Mouse (Mus musculus): ENCODE data around the gene Gnao1. TPM values are rescaled to one million over a fixed set of nuclear protein-coding genes. Genes with fewer than 3 reads are reported as not detected.
A peak's percentile ranks its signal among the peaks of the same experiment; 100 is the strongest.

Gnao1 gene
- 174 and 187 TPM in 2 replicates for polyA plus RNA-seq (2015; fragmentation: Nextera tagmentation; extraction: Ambion mirVana)

GRCm38 (mm10) chr8:93809686-93810027 lies at the start of gene Gnao1:
TSS of gene Gnao1 (plus strand) at chr8:93809966.
- Histone ChIP-seq H3K27me3 (replicated peaks; ENCODE audit: control insufficient read depth, insufficient read depth, low read length) (no peaks in the 10 kb centered on the region), H3K36me3 (ENCODE audit: control insufficient read depth, insufficient read depth) (no peaks in the 10 kb centered on the region), H3K27ac (ENCODE audit: low read length) (peak within 1 kb of the TSS; percentile 98), H3K9ac (replicated peaks; ENCODE audit: low read depth, low read length) (peak within 1 kb of the TSS; percentile 95), H3K4me3 (replicated peaks; ENCODE audit: low read length) (peak within 1 kb of the TSS; percentile 93), H3K4me2 (ENCODE audit: low read length) (peak within 1 kb of the TSS; percentile 89), H3K4me1 (replicated peaks; ENCODE audit: control insufficient read depth, insufficient read depth, low read length) (peaks cover 16% of the 10 kb centered on the region), H3K9me3 (ENCODE audit: control insufficient read depth, low read length) (no peaks in the 10 kb centered on the region)
- ATAC-seq, result no peak
- 10% methylated on average over 9 of the region's 9 CpGs for WGBS

- no peak overlapping the region for H3K27ac ChIP-seq (ENCODE audit: low read length)
- H3K36me3 ChIP-seq (ENCODE audit: control insufficient read depth, insufficient read depth), result no peaks in the 10 kb centered on the region
- H3K4me2 ChIP-seq (ENCODE audit: low read length), result no peak overlapping the region
- no peak for ATAC-seq
- H3K27me3 ChIP-seq (replicated peaks; ENCODE audit: control insufficient read depth, insufficient read depth, low read length), result no peaks in the 10 kb centered on the region
- 58% methylated on average over 3 of the region's 3 CpGs for WGBS
- no peak overlapping the region for H3K4me3 ChIP-seq (replicated peaks; ENCODE audit: low read length)
- no peaks in the 10 kb centered on the region for H3K9me3 ChIP-seq (ENCODE audit: control insufficient read depth, low read length)
- no peaks in the 10 kb centered on the region for H3K4me1 ChIP-seq (replicated peaks; ENCODE audit: control insufficient read depth, insufficient read depth, low read length)
- no peak overlapping the region for H3K9ac ChIP-seq (replicated peaks; ENCODE audit: low read depth, low read length)
Observed at GRCm38 (mm10) chr8:93777605-93778004, 32.2 kb upstream of the Gnao1 start.

DNA sequence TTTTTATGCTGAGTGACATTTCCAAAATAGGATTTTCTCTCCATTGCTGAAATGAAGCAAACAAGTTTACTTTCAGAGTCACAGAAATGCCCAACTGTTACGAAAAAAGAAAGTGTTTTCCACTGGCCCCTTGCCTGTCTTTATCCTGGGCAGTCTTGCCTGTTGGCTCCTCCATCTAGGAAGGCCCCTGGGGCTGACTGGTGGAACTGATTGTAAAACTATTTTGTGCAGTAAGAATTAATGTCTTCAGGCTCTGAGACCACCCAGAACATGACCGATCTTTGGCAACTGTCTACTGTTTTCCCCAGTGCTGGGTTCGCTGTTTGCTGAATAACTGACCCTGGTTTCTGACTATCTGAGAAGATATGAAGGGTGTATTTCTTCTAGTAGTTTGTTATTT lies 540 bp upstream of the Gnao1 start:
- no peaks in the 10 kb centered on the region for H3K36me3 ChIP-seq (ENCODE audit: control insufficient read depth, insufficient read depth)
- H3K4me2 ChIP-seq (ENCODE audit: low read length), result no peak overlapping the region
- no peak overlapping the region for H3K27ac ChIP-seq (ENCODE audit: low read length)
- no peaks in the 10 kb centered on the region for H3K9me3 ChIP-seq (ENCODE audit: control insufficient read depth, low read length)
- peaks cover 12% of the 10 kb centered on the region for H3K4me1 ChIP-seq (replicated peaks; ENCODE audit: control insufficient read depth, insufficient read depth, low read length)
- H3K27me3 ChIP-seq (replicated peaks; ENCODE audit: control insufficient read depth, insufficient read depth, low read length), result no peaks in the 10 kb centered on the region
- ATAC-seq, result no peak
- no peak overlapping the region for H3K4me3 ChIP-seq (replicated peaks; ENCODE audit: low read length)
- WGBS, result 63% methylated on average over 3 of the region's 3 CpGs
- no peak overlapping the region for H3K9ac ChIP-seq (replicated peaks; ENCODE audit: low read depth, low read length)

GRCm38 (mm10) chr8:93810028-93810858 lies 477 bp downstream of the Gnao1 start:
- WGBS, result under 1% methylated on average over 44 of the region's 116 CpGs
- peaks cover 21% of the 10 kb centered on the region for H3K4me1 ChIP-seq (replicated peaks; ENCODE audit: control insufficient read depth, insufficient read depth, low read length)
- ATAC-seq, result peak; percentile 81
- H3K4me2 ChIP-seq (ENCODE audit: low read length), result peak overlapping the region; percentile 89
- H3K9me3 ChIP-seq (ENCODE audit: control insufficient read depth, low read length), result no peaks in the 10 kb centered on the region
- no peaks in the 10 kb centered on the region for H3K27me3 ChIP-seq (replicated peaks; ENCODE audit: control insufficient read depth, insufficient read depth, low read length)
- peak overlapping the region; percentile 95 for H3K9ac ChIP-seq (replicated peaks; ENCODE audit: low read depth, low read length)
- peak overlapping the region; percentile 93 for H3K4me3 ChIP-seq (replicated peaks; ENCODE audit: low read length)
- no peaks in the 10 kb centered on the region for H3K36me3 ChIP-seq (ENCODE audit: control insufficient read depth, insufficient read depth)
- H3K27ac ChIP-seq (ENCODE audit: low read length), result peak overlapping the region; percentile 98

- peak overlapping the region; percentile 98 for H3K27ac ChIP-seq (ENCODE audit: low read length)
- peak overlapping the region; percentile 89 for H3K4me2 ChIP-seq (ENCODE audit: low read length)
- H3K9me3 ChIP-seq (ENCODE audit: control insufficient read depth, low read length), result no peaks in the 10 kb centered on the region
- H3K4me1 ChIP-seq (replicated peaks; ENCODE audit: control insufficient read depth, insufficient read depth, low read length), result peaks cover 28% of the 10 kb centered on the region
- peak; percentile 20 for ATAC-seq
- H3K27me3 ChIP-seq (replicated peaks; ENCODE audit: control insufficient read depth, insufficient read depth, low read length), result no peaks in the 10 kb centered on the region
- under 1% methylated on average over 45 of the region's 53 CpGs for WGBS
- no peaks in the 10 kb centered on the region for H3K36me3 ChIP-seq (ENCODE audit: control insufficient read depth, insufficient read depth)
- peak overlapping the region; percentile 93 for H3K4me3 ChIP-seq (replicated peaks; ENCODE audit: low read length)
- H3K9ac ChIP-seq (replicated peaks; ENCODE audit: low read depth, low read length), result peak overlapping the region; percentile 95
Observed at GRCm38 (mm10) chr8:93810859-93811602, 1.3 kb downstream of the Gnao1 start.

GRCm38 (mm10) chr8:93811719-93812475 lies 2.1 kb downstream of the Gnao1 start:
- Histone ChIP-seq H3K9ac (replicated peaks; ENCODE audit: low read depth, low read length) (peak overlapping the region; percentile 95), H3K27me3 (replicated peaks; ENCODE audit: control insufficient read depth, insufficient read depth, low read length) (no peaks in the 10 kb centered on the region), H3K36me3 (ENCODE audit: control insufficient read depth, insufficient read depth) (no peaks in the 10 kb centered on the region), H3K9me3 (ENCODE audit: control insufficient read depth, low read length) (no peaks in the 10 kb centered on the region), H3K4me3 (replicated peaks; ENCODE audit: low read length) (peak overlapping the region; percentile 93), H3K4me1 (replicated peaks; ENCODE audit: control insufficient read depth, insufficient read depth, low read length) (peaks cover 35% of the 10 kb centered on the region), H3K4me2 (ENCODE audit: low read length) (peak overlapping the region; percentile 89), H3K27ac (ENCODE audit: low read length) (peak overlapping the region; percentile 98)
- WGBS, result 2% methylated on average over 20 of the region's 20 CpGs
- no peak for ATAC-seq

DNA sequence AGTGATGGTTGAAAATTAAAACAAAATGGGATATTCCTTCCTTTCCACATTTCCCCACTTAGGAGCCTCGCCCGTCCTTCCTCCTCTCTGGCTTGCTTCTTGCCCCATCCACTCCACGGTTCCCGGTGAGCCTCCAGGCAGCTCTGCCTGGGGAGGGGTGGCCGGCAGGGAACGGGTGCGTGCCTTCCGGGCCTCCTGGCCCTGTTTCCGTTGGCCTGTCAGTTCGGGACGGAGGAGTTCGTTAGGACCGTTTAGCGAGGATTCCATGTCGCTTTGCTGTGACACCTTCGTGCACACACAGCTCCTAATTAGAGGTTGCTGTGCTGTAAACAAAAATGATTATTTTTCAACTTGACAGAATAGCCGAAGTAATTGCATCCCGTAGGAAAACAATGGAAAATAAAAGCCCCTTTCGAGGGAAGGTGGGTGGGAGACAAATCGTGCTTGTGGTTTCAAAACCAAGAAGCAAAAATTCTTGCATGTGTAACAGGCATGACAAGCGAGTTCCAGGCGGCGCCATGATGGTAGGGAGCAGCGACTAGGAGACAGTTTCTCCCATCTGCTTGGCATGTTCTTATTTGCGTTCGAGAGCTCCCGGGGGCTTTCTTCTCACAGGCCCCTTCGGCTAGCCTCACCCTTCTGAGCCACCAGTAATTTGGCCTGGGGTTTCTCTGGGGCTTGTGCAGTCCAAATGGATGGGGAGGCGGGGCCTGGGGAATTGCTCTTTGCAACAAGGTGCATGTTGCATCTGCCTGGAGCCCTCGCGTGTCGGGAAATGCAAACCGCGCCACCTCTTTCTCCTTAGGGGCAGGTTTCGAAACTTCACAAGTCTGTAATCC lies 3.0 kb downstream of the Gnao1 start:
- Histone ChIP-seq H3K36me3 (ENCODE audit: control insufficient read depth, insufficient read depth) (no peaks in the 10 kb centered on the region), H3K4me1 (replicated peaks; ENCODE audit: control insufficient read depth, insufficient read depth, low read length) (peaks cover 35% of the 10 kb centered on the region), H3K27me3 (replicated peaks; ENCODE audit: control insufficient read depth, insufficient read depth, low read length) (no peaks in the 10 kb centered on the region), H3K4me3 (replicated peaks; ENCODE audit: low read length) (peak overlapping the region; percentile 93), H3K9ac (replicated peaks; ENCODE audit: low read depth, low read length) (peak overlapping the region; percentile 95), H3K9me3 (ENCODE audit: control insufficient read depth, low read length) (no peaks in the 10 kb centered on the region), H3K4me2 (ENCODE audit: low read length) (peak overlapping the region; percentile 89), H3K27ac (ENCODE audit: low read length) (peak overlapping the region; percentile 98)
- 2% methylated on average over 35 of the region's 35 CpGs for WGBS
- ATAC-seq, result peak; percentile 7; the same call in 1 of the 2 replicates

DNA sequence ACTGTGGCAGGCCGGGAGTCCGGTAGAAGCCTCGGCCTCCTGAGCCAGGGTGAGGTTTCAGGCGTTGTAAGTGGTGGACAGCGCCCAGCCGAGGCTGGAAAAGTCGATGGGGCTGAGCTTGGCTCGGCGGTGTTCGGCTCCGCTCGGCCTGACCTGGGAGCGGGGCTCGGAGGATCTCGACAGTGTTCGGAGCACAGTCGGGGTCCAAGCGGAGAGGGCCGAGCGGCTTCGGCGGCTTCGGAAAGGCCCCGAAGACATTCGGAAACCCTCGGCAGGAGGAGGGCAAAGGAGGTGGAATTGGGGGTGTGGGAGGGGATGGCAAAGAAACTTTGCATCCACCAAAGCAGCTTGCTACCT lies 3.6 kb downstream of the Gnao1 start:
- Histone ChIP-seq H3K27ac (ENCODE audit: low read length) (peak overlapping the region; percentile 98), H3K9me3 (ENCODE audit: control insufficient read depth, low read length) (no peaks in the 10 kb centered on the region), H3K36me3 (ENCODE audit: control insufficient read depth, insufficient read depth) (no peaks in the 10 kb centered on the region; the same call in 1 of the 2 replicates), H3K27me3 (replicated peaks; ENCODE audit: control insufficient read depth, insufficient read depth, low read length) (no peaks in the 10 kb centered on the region), H3K4me1 (replicated peaks; ENCODE audit: control insufficient read depth, insufficient read depth, low read length) (peaks cover 35% of the 10 kb centered on the region), H3K9ac (replicated peaks; ENCODE audit: low read depth, low read length) (peak overlapping the region; percentile 95), H3K4me3 (replicated peaks; ENCODE audit: low read length) (peak overlapping the region; percentile 93), H3K4me2 (ENCODE audit: low read length) (peak overlapping the region; percentile 89)
- WGBS, result 0% methylated on average over 26 of the region's 26 CpGs
- ATAC-seq, result peak; percentile 74

Measured in forebrain, embryonic 16.5 days (tissue).